Mouse (Mus musculus): ENCODE data around the gene Il9.

GRCm38 (mm10) chr13:56458001-56458400 lies 24.0 kb downstream of the Il9 start:
- TF ChIP-seq EP300 (IDR thresholded peaks at IDR 0.05; ENCODE audit: low read depth) (no peak), CTCF (IDR thresholded peaks at IDR 0.05; ENCODE audit: low read depth) (no peak)

Data from liver, postnatal 0 days (tissue).